Mouse (Mus musculus) heart, embryonic 16.5 days (tissue): ENCODE measurements around the gene Magohb. TPM values are rescaled to one million over a fixed set of nuclear protein-coding genes. Genes with fewer than 3 reads are reported as not detected.

ENCODE experiments used
- ATAC-seq: fragments of 200-750 bp; cut with Nextera tagmentation; replicated peaks from 2 replicates; pipeline ENCODE4 v1.8.0; 2017; ENCODE audit warnings: moderate number of reproducible peaks; ENCODE audit not compliant: insufficient read depth, low FRiP score; ENCODE audit errors: extremely low read depth
- H3K27ac ChIP-seq: fragments of 300-500 bp; sonication (generic); 2 replicates; pipeline ENCODE4 v1.5.1; 2014; ENCODE audit warnings: mild to moderate bottlenecking, low read length, control low read depth, moderate library complexity
- H3K27me3 ChIP-seq: fragments of 300-500 bp; sonication (generic); 2 replicates; pipeline ENCODE4 v1.6.1; 2014; ENCODE audit warnings: low read length, mixed read lengths; ENCODE audit not compliant: control insufficient read depth, insufficient read depth
- H3K36me3 ChIP-seq: fragments of 300-500 bp; sonication (generic); 2 replicates; pipeline ENCODE4 v1.6.1; 2014; ENCODE audit not compliant: control insufficient read depth, insufficient read depth
- H3K4me1 ChIP-seq: fragments of 300-500 bp; sonication (generic); 2 replicates; pipeline ENCODE4 v1.6.1; 2014; ENCODE audit warnings: low read length, mixed read lengths; ENCODE audit not compliant: control insufficient read depth, insufficient read depth
- H3K4me2 ChIP-seq: fragments of 300-500 bp; sonication (generic); 2 replicates; pipeline ENCODE4 v1.6.1; 2014; ENCODE audit warnings: low read depth, mild to moderate bottlenecking, control low read depth, low read length
- H3K4me3 ChIP-seq: fragments of 300-500 bp; sonication (generic); 2 replicates; pipeline ENCODE4 v1.5.1; 2014; ENCODE audit warnings: mild to moderate bottlenecking, control low read depth, low read length
- H3K9ac ChIP-seq: fragments of 300-500 bp; sonication (generic); 2 replicates; pipeline ENCODE4 v1.6.1; 2014; ENCODE audit warnings: low read length, control low read depth
- H3K9me3 ChIP-seq: fragments of 300-500 bp; sonication (generic); replicated peaks from 2 replicates; pipeline ENCODE4 v1.6.1; 2016; ENCODE audit warnings: low read length; ENCODE audit not compliant: control insufficient read depth
- WGBS: fragments of 180-500 bp; shearing (Covaris S2); extraction: QIAGEN DNeasy Blood & Tissue Kit; methylation state at CpG from one replicate; pipeline ENCODE4 v1.1.7; 2014; 5-methylcytosine and 5-hydroxymethylcytosine counted together
- polyA plus RNA-seq: library from polyadenylated mRNA; unstranded; fragments of >200 nt; fragmentation: Nextera tagmentation; extraction: Ambion mirVana; gene quantifications from 2 replicates; pipeline ENCODE4 v1.2.1, GENCODE M21; 2015

Gene Magohb
- polyA plus RNA-seq, 1 experiment from 2014 or later, result 34.1 TPM

DNA sequence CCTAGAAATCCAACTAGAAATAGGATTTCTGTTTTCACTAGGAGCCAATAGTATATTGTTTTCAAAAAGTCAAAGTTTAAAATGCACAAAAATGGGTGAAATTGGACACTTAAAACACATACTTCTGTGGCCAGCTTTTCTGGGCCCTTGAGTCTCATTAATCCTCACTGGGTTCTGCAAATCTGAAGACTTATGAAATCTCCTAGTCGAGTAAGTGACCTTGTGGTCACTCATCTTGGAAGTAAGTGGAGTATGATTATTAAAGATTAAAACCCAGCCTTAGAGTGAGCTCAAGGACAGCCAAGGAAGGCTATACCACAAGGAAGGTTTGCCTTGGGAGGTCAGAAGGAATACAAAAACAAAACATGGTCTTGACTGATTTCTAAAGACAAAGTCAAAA is 22.7 kb downstream of the Magohb start:
- Histone ChIP-seq H3K9ac (no peak overlapping the region), H3K36me3 (no peaks in the 10 kb centered on the region), H3K4me2 (no peak overlapping the region), H3K27ac (no peak overlapping the region), H3K27me3 (no peaks in the 10 kb centered on the region), H3K9me3 (no peaks in the 10 kb centered on the region), H3K4me1 (no peaks in the 10 kb centered on the region), H3K4me3 (no peak overlapping the region)
- WGBS, result 53% methylated on average over 1 of the region's 1 CpGs
- ATAC-seq, result no peak

DNA sequence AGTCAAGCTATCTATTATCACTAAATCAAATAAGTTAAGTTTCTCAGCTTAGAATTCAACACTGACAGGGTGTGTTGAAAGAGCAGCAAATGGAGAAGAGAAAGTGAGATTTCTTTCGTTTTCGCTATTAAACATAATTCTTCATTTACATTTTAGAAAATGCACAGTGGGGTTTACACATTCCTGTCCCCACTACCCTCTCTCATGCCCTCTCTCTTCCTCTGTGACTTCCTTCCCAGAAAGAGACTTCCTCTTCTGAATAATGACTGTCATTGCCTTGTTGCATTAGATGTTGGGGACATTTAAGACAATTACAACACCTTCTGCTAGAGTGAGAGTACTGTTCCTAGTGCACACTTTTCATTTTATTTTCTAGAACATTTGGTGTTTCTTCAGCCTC is 23.4 kb downstream of the Magohb start:
- Histone ChIP-seq H3K4me1 (no peaks in the 10 kb centered on the region), H3K4me3 (no peak overlapping the region), H3K27me3 (no peaks in the 10 kb centered on the region), H3K9me3 (no peaks in the 10 kb centered on the region), H3K27ac (no peak overlapping the region), H3K4me2 (no peak overlapping the region), H3K9ac (no peak overlapping the region), H3K36me3 (no peaks in the 10 kb centered on the region)
- WGBS, result 85% methylated on average over 2 of the region's 2 CpGs
- ATAC-seq, result no peak

DNA sequence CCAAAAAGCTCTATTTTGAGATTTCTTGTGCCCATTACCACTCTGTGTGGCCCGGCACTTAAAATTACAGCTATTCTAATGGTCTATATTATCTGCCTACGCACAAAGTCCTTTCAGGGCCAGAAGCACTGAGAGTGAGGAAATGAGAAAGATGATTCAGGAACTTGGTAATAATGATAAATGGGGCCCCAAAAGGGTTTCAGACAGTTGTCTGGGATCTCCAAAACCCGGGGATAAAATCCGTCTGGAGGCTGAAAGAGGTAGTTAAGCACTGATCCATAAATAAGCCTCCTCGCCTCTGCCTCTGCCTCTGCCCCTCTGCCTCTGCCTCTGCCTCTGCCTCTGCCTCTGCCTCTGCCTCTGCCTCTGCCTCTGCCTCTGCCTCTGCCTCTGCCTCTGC is 28.9 kb downstream of the Magohb start:
- no peak overlapping the region for H3K4me3 ChIP-seq
- H3K9ac ChIP-seq, result no peak overlapping the region
- H3K27me3 ChIP-seq, result no peaks in the 10 kb centered on the region
- ATAC-seq, result no peak
- H3K4me2 ChIP-seq, result no peak overlapping the region
- WGBS, result 77% methylated on average over 5 of the region's 5 CpGs
- no peaks in the 10 kb centered on the region for H3K4me1 ChIP-seq
- no peaks in the 10 kb centered on the region for H3K9me3 ChIP-seq
- no peak overlapping the region for H3K27ac ChIP-seq
- no peaks in the 10 kb centered on the region for H3K36me3 ChIP-seq

DNA sequence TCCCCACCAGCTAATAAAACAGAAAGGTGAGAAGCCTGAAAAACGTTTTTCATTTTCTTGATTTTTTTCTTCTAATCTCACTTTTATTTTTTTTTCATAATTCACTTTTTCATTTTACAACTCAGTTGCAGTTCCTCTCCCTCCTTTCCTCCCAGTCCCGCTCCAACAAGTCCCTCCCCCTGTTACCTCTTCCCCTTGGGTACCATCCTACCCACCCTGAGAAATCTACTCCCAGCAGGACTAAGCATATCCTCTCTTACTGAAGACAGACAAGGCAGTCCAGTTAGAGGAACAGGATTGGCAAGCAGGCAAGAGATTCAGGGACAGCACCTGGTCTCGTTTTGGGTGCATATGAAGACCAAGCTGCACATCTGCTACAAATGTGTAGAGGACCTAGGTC is 30.3 kb downstream of the Magohb start:
- H3K9me3 ChIP-seq, result no peaks in the 10 kb centered on the region
- no peak overlapping the region for H3K4me3 ChIP-seq
- 53% methylated on average over 3 of the region's 3 CpGs for WGBS
- H3K9ac ChIP-seq, result no peak overlapping the region
- no peaks in the 10 kb centered on the region for H3K4me1 ChIP-seq
- H3K27ac ChIP-seq, result no peak overlapping the region
- H3K27me3 ChIP-seq, result no peaks in the 10 kb centered on the region
- no peak overlapping the region for H3K4me2 ChIP-seq
- H3K36me3 ChIP-seq, result no peaks in the 10 kb centered on the region
- no peak for ATAC-seq

DNA sequence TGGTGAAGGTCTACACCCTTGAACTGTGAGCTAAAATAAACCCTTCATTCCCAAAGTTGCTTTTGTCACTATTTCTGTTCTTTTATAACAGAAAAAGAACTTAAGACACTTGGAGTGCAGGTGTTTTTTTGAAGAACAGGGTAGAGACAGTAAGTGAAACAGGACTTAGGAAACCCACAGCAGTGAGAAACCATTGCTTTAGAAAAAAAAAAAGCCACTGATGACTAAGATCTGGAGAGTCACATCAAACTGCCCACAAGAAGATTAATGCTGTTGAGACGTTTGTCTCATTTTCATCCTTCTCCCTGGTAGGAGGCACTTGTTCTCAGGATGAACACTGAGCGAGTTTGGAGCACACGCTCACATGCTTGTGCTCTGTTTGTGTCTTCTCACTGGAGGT is 31.0 kb downstream of the Magohb start:
- Histone ChIP-seq H3K36me3 (no peaks in the 10 kb centered on the region), H3K27ac (no peak overlapping the region), H3K4me2 (no peak overlapping the region), H3K9me3 (no peaks in the 10 kb centered on the region), H3K4me1 (no peaks in the 10 kb centered on the region), H3K9ac (no peak overlapping the region), H3K27me3 (no peaks in the 10 kb centered on the region), H3K4me3 (no peak overlapping the region)
- 72% methylated on average over 3 of the region's 3 CpGs for WGBS
- no peak for ATAC-seq

DNA sequence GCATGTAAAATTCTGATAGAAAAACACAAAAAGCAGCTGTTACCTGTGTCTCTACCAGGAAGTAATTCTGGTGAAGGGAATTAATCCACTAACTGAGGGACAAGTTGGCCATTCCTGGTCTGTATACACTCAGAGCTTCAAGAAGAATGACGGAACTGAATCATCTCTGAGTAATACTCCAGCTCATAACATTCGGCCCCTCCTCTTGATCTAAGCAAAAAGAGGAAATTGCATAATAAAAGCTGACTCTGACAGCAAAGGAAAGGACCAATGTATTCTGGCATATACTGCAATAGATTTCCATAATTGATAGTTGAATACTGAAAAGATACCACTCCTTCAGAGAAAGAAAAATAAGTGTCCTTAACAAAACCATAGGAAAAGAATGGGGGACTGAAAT is 45.8 kb downstream of the Magohb start, which contains the start of gene Klra2:
Gene Klra2, minus strand, starts transcription at position 157 of the 400 bp plus-strand sequence.
- Histone ChIP-seq H3K36me3 (no peaks in the 10 kb centered on the region), H3K4me2 (no peak within 1 kb of the TSS), H3K27ac (no peak within 1 kb of the TSS), H3K9ac (no peak within 1 kb of the TSS), H3K27me3 (no peaks in the 10 kb centered on the region), H3K4me3 (no peak within 1 kb of the TSS), H3K4me1 (no peaks in the 10 kb centered on the region), H3K9me3 (no peaks in the 10 kb centered on the region)
- no peak for ATAC-seq
- 71% methylated on average over 2 of the region's 2 CpGs for WGBS

DNA sequence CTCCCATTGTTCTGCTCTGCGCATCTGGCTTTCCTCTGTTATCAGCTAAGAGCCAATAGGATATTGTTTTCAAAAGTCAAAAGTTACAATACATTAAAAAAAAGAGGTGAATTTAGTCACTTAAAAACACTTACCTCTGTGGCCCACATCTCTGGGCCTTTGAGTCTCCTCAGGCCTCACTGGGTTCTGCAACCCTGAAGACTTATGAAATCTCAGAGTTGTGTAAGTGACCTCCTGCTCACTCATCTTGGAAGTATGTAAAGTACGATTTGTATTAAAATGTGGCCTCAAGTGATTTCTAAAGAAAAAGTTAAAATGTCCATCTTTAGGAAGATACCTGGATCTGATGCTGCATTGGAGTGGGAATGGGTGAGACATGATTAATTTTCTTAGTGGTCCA is 48.0 kb downstream of the Magohb start:
- H3K4me2 ChIP-seq, result no peak overlapping the region
- H3K9ac ChIP-seq, result no peak overlapping the region
- no peaks in the 10 kb centered on the region for H3K36me3 ChIP-seq
- H3K4me1 ChIP-seq, result no peaks in the 10 kb centered on the region
- H3K27me3 ChIP-seq, result no peaks in the 10 kb centered on the region
- ATAC-seq, result no peak
- WGBS, result 73% methylated on average over 2 of the region's 2 CpGs
- H3K4me3 ChIP-seq, result no peak overlapping the region
- no peak overlapping the region for H3K27ac ChIP-seq
- H3K9me3 ChIP-seq, result no peaks in the 10 kb centered on the region

Other genes with a start within 250 kb of the Magohb start
- 0.25 and 0.29 TPM in 2 replicates for gene Klra2, start 45.9 kb downstream of the Magohb start, polyA plus RNA-seq
- 0.40 and 0.66 TPM in 2 replicates for gene Styk1, start 60.4 kb upstream of the Magohb start, polyA plus RNA-seq
- gene Ybx3, start 95.2 kb upstream of the Magohb start, polyA plus RNA-seq, result 30.8 and 41.3 TPM in 2 replicates
- not detected in 2 replicates for gene 5430401F13Rik, start 193.2 kb upstream of the Magohb start, polyA plus RNA-seq
- gene Gm6619, start 193.2 kb upstream of the Magohb start, polyA plus RNA-seq, result not detected in 2 replicates